Mouse (Mus musculus): ENCODE data around the gene 5430427O19Rik.

- TF ChIP-seq CTCF (IDR thresholded peaks at IDR 0.05; ENCODE audit: extremely low read depth, insufficient read length, insufficient replicate concordance, low read depth, low read length) (no peak), POLR2A (IDR thresholded peaks at IDR 0.05; ENCODE audit: low read depth, low read length) (no peak)
Measured at GRCm38 (mm10) chrX:85901195-85901594, 31.0 kb downstream of the 5430427O19Rik start.
